Mouse (Mus musculus) stomach, embryonic 15.5 days (tissue): Measurements from ENCODE around the gene Mlxip. TPM values are rescaled to one million over a fixed set of nuclear protein-coding genes. Genes with fewer than 3 reads are reported as not detected.

ENCODE experiments used
- ATAC-seq: fragments of 200-750 bp; cut with Nextera tagmentation; 2 replicates; pipeline ENCODE4 v1.8.0; 2017; ENCODE audit warnings: low read depth, moderate number of reproducible peaks, moderate TSS enrichment; ENCODE audit not compliant: insufficient read depth, low FRiP score
- H3K27ac ChIP-seq: fragments of 300-500 bp; sonication (generic); 2 replicates; pipeline ENCODE4 v1.5.1; 2015; ENCODE audit warnings: mild to moderate bottlenecking, inconsistent platforms
- H3K27me3 ChIP-seq: fragments of 300-500 bp; sonication (generic); replicated peaks from 2 replicates; pipeline ENCODE4 v1.6.1; 2015; ENCODE audit warnings: inconsistent platforms
- H3K36me3 ChIP-seq: fragments of 300-500 bp; sonication (generic); 2 replicates; pipeline ENCODE4 v1.6.1; 2015; ENCODE audit warnings: inconsistent platforms
- H3K4me1 ChIP-seq: fragments of 300-500 bp; sonication (generic); 2 replicates; pipeline ENCODE4 v1.6.1; 2015; ENCODE audit warnings: inconsistent platforms
- H3K4me2 ChIP-seq: fragments of 300-500 bp; sonication (generic); 2 replicates; pipeline ENCODE4 v1.6.1; 2015; ENCODE audit warnings: mild to moderate bottlenecking, inconsistent platforms
- H3K4me3 ChIP-seq: fragments of 300-500 bp; sonication (generic); replicated peaks from 2 replicates; pipeline ENCODE4 v1.5.1; 2015; ENCODE audit warnings: inconsistent platforms
- H3K9ac ChIP-seq: fragments of 300-500 bp; sonication (generic); 2 replicates; pipeline ENCODE4 v1.6.1; 2015; ENCODE audit warnings: inconsistent platforms
- H3K9me3 ChIP-seq: fragments of 300-500 bp; sonication (generic); 2 replicates; pipeline ENCODE4 v1.6.1; 2016; ENCODE audit warnings: inconsistent platforms
- WGBS: fragments of 180-500 bp; shearing (Covaris S2); methylation state at CpG from one replicate; pipeline ENCODE4 v1.1.7; 2015; 5-methylcytosine and 5-hydroxymethylcytosine counted together
- polyA plus RNA-seq: library from polyadenylated mRNA; unstranded; fragments of >200 nt; fragmentation: Nextera tagmentation; extraction: Ambion mirVana; gene quantifications from 2 replicates; pipeline ENCODE4 v1.2.1, GENCODE M21; 2015

Gene Mlxip
- polyA plus RNA-seq, 1 experiment from 2014 or later, result 19.1 TPM

GRCm38 (mm10) chr5:123390536-123391441 is 3.8 kb upstream of the Mlxip start:
- peak overlapping the region; percentile 53 for H3K4me2 ChIP-seq
- H3K36me3 ChIP-seq, result no peaks in the 10 kb centered on the region
- peak overlapping the region; percentile 31 for H3K4me3 ChIP-seq
- no peaks in the 10 kb centered on the region for H3K27me3 ChIP-seq
- no peaks in the 10 kb centered on the region for H3K9me3 ChIP-seq
- 11% methylated on average over 16 of the region's 17 CpGs for WGBS
- no peak overlapping the region for H3K9ac ChIP-seq
- H3K4me1 ChIP-seq, result peaks cover 6% of the 10 kb centered on the region
- no peak for ATAC-seq
- no peak overlapping the region for H3K27ac ChIP-seq

GRCm38 (mm10) chr5:123391442-123391809 is 3.2 kb upstream of the Mlxip start:
- ATAC-seq, result no peak
- peak overlapping the region; percentile 31 for H3K4me3 ChIP-seq
- no peak overlapping the region for H3K27ac ChIP-seq
- H3K36me3 ChIP-seq, result no peaks in the 10 kb centered on the region
- H3K4me1 ChIP-seq, result peaks cover 12% of the 10 kb centered on the region
- peak overlapping the region; percentile 53 for H3K4me2 ChIP-seq
- no peaks in the 10 kb centered on the region for H3K9me3 ChIP-seq
- no peak overlapping the region for H3K9ac ChIP-seq
- 12% methylated on average over 5 of the region's 5 CpGs for WGBS
- H3K27me3 ChIP-seq, result no peaks in the 10 kb centered on the region

- peaks cover 28% of the 10 kb centered on the region for H3K4me1 ChIP-seq
- H3K36me3 ChIP-seq, result no peaks in the 10 kb centered on the region
- peak overlapping the region; percentile 90 for H3K27ac ChIP-seq
- H3K9me3 ChIP-seq, result no peaks in the 10 kb centered on the region
- H3K4me2 ChIP-seq, result peak overlapping the region; percentile 75
- no peak overlapping the region for H3K9ac ChIP-seq
- 12% methylated on average over 5 of the region's 5 CpGs for WGBS
- ATAC-seq, result 0 out of 2 replicates have a peak, but pooled peaks have one; percentile 3
- H3K27me3 ChIP-seq, result no peaks in the 10 kb centered on the region
- peak overlapping the region; percentile 89 for H3K4me3 ChIP-seq
These were observed 754 bp upstream of the Mlxip start for GRCm38 (mm10) chr5:123393786-123394302.

- Histone ChIP-seq H3K4me2 (peak overlapping the region; percentile 75), H3K27me3 (no peaks in the 10 kb centered on the region), H3K36me3 (no peaks in the 10 kb centered on the region), H3K4me1 (peaks cover 28% of the 10 kb centered on the region), H3K9me3 (no peaks in the 10 kb centered on the region), H3K4me3 (peak overlapping the region; percentile 89), H3K27ac (peak overlapping the region; percentile 90), H3K9ac (peak overlapping the region; percentile 90)
- WGBS, result under 1% methylated on average over 64 of the region's 65 CpGs
- ATAC-seq, result 0 out of 2 replicates have a peak, but pooled peaks have one; percentile 1
These were observed 621 bp downstream of the Mlxip start for GRCm38 (mm10) chr5:123394957-123395881.

- Histone ChIP-seq H3K4me3 (peak overlapping the region; percentile 89), H3K4me2 (peak overlapping the region; percentile 75), H3K9me3 (no peaks in the 10 kb centered on the region), H3K4me1 (peaks cover 22% of the 10 kb centered on the region), H3K36me3 (no peaks in the 10 kb centered on the region), H3K9ac (no peak overlapping the region), H3K27ac (no peak overlapping the region), H3K27me3 (no peaks in the 10 kb centered on the region)
- no peak for ATAC-seq
- WGBS, result 47% methylated on average over 8 of the region's 8 CpGs
These were observed 2.4 kb downstream of the Mlxip start for GRCm38 (mm10) chr5:123396901-123397464.

GRCm38 (mm10) chr5:123397786-123398185 is 3.2 kb downstream of the Mlxip start:
- H3K9ac ChIP-seq, result no peak overlapping the region

GRCm38 (mm10) chr5:123398856-123399498 is 4.4 kb downstream of the Mlxip start:
- peaks cover 22% of the 10 kb centered on the region for H3K4me1 ChIP-seq
- ATAC-seq, result no peak
- no peaks in the 10 kb centered on the region for H3K9me3 ChIP-seq
- no peaks in the 10 kb centered on the region for H3K36me3 ChIP-seq
- no peak overlapping the region for H3K9ac ChIP-seq
- WGBS, result 86% methylated on average over 4 of the region's 4 CpGs
- H3K4me2 ChIP-seq, result no peak overlapping the region
- no peak overlapping the region for H3K4me3 ChIP-seq
- no peak overlapping the region for H3K27ac ChIP-seq
- H3K27me3 ChIP-seq, result no peaks in the 10 kb centered on the region

More at GRCm38 (mm10) chr5:123397786-123398185, 3.2 kb downstream of the Mlxip start:
- no peaks in the 10 kb centered on the region for H3K36me3 ChIP-seq
- H3K27ac ChIP-seq, result no peak overlapping the region
- H3K4me2 ChIP-seq, result peak overlapping the region; percentile 75
- no peaks in the 10 kb centered on the region for H3K9me3 ChIP-seq
- H3K4me3 ChIP-seq, result peak overlapping the region; percentile 5; the same call in 1 of the 2 replicates
- no peaks in the 10 kb centered on the region for H3K27me3 ChIP-seq
- no peak for ATAC-seq
- WGBS, result 69% methylated on average over 11 of the region's 11 CpGs
- peaks cover 22% of the 10 kb centered on the region for H3K4me1 ChIP-seq

- no peak for ATAC-seq
- Histone ChIP-seq H3K4me3 (no peak overlapping the region), H3K27me3 (no peaks in the 10 kb centered on the region), H3K4me2 (no peak overlapping the region), H3K27ac (no peak overlapping the region), H3K9me3 (no peaks in the 10 kb centered on the region), H3K36me3 (no peaks in the 10 kb centered on the region), H3K9ac (no peak overlapping the region), H3K4me1 (no peaks in the 10 kb centered on the region)
- 82% methylated on average over 3 of the region's 3 CpGs for WGBS
These were observed 9.9 kb downstream of the Mlxip start for GRCm38 (mm10) chr5:123404480-123404879.

GRCm38 (mm10) chr5:123406952-123407351 is 12.4 kb downstream of the Mlxip start:
- no peak for ATAC-seq
- no peak overlapping the region for H3K4me2 ChIP-seq

GRCm38 (mm10) chr5:123408176-123408575 is 13.6 kb downstream of the Mlxip start:
- no peak for ATAC-seq
- Histone ChIP-seq H3K27me3 (no peaks in the 10 kb centered on the region), H3K27ac (no peak overlapping the region), H3K9me3 (no peaks in the 10 kb centered on the region), H3K4me1 (no peaks in the 10 kb centered on the region), H3K4me2 (no peak overlapping the region), H3K4me3 (no peak overlapping the region), H3K9ac (no peak overlapping the region), H3K36me3 (no peaks in the 10 kb centered on the region; the same call in 1 of the 2 replicates)
- 63% methylated on average over 3 of the region's 3 CpGs for WGBS

More at GRCm38 (mm10) chr5:123406952-123407351, 12.4 kb downstream of the Mlxip start:
- H3K9ac ChIP-seq, result no peak overlapping the region
- no peaks in the 10 kb centered on the region; the same call in 1 of the 2 replicates for H3K36me3 ChIP-seq
- no peaks in the 10 kb centered on the region for H3K4me1 ChIP-seq
- H3K27ac ChIP-seq, result no peak overlapping the region
- 55% methylated on average over 2 of the region's 2 CpGs for WGBS
- H3K9me3 ChIP-seq, result no peaks in the 10 kb centered on the region
- H3K4me3 ChIP-seq, result no peak overlapping the region
- no peaks in the 10 kb centered on the region for H3K27me3 ChIP-seq

GRCm38 (mm10) chr5:123412193-123412592 is 17.6 kb downstream of the Mlxip start:
- ATAC-seq, result no peak
- no peaks in the 10 kb centered on the region; the same call in 1 of the 2 replicates for H3K36me3 ChIP-seq
- H3K4me2 ChIP-seq, result no peak overlapping the region
- H3K4me1 ChIP-seq, result 0 out of 2 replicates have a peak, but pooled peaks cover 7% of the 10 kb centered on the region
- H3K27ac ChIP-seq, result no peak overlapping the region
- 57% methylated on average over 4 of the region's 4 CpGs for WGBS
- no peak overlapping the region for H3K4me3 ChIP-seq
- no peaks in the 10 kb centered on the region for H3K9me3 ChIP-seq
- no peak overlapping the region for H3K9ac ChIP-seq
- no peaks in the 10 kb centered on the region for H3K27me3 ChIP-seq
